Mouse (Mus musculus) cerebellum, postnatal 14 days (tissue): ENCODE results near the gene Polr2m.
"Not testable (repeated sequence)": the region's sequence is repeated elsewhere in the genome, so short reads cannot be mapped to it uniquely, and the experiment has no call there.

Experiments
- DNase-seq, 2 experiments: peaks; one replicate each; pipeline ENCODE4 v3.0.0; 2021; ENCODE audit warnings: mixed read lengths in 2 of 2

Polr2m gene

GRCm38 (mm10) chr9:71485475-71486094 lies at the start of gene Polr2m:
Polr2m (minus strand) TSS chr9:71485935.
- DNase-seq: peak; percentile 94 to 95

- DNase-seq: no peak
These were observed 49.3 kb upstream of the Polr2m start for GRCm38 (mm10) chr9:71535036-71535435.

- peak in 1 of 2 experiments; percentile 26 for DNase-seq
These were observed 44.2 kb upstream of the Polr2m start for GRCm38 (mm10) chr9:71529960-71530359.

GRCm38 (mm10) chr9:71527438-71527837 lies 41.7 kb upstream of the Polr2m start:
- no peak for DNase-seq

- no peak for DNase-seq
These were observed 38.2 kb upstream of the Polr2m start for GRCm38 (mm10) chr9:71523901-71524300.

GRCm38 (mm10) chr9:71519836-71520235 lies 34.1 kb upstream of the Polr2m start:
- no peak for DNase-seq

GRCm38 (mm10) chr9:71517487-71517886 lies 31.8 kb upstream of the Polr2m start:
- DNase-seq: no peak

GRCm38 (mm10) chr9:71515862-71516261 lies 30.1 kb upstream of the Polr2m start:
- DNase-seq: no peak

- DNase-seq: no peak
These were observed 27.8 kb upstream of the Polr2m start for GRCm38 (mm10) chr9:71513566-71513965.

- no peak for DNase-seq
These were observed 27.2 kb upstream of the Polr2m start for GRCm38 (mm10) chr9:71512899-71513298.

GRCm38 (mm10) chr9:71498391-71499182 lies 12.9 kb upstream of the Polr2m start:
- DNase-seq: no peak

GRCm38 (mm10) chr9:71496637-71497036 lies 10.9 kb upstream of the Polr2m start:
- DNase-seq: no peak

- DNase-seq: no peak
These were observed 8.0 kb upstream of the Polr2m start for GRCm38 (mm10) chr9:71493771-71494170.

GRCm38 (mm10) chr9:71492296-71493025 lies 6.7 kb upstream of the Polr2m start:
- no peak for DNase-seq

- DNase-seq: no peak
These were observed 4.3 kb upstream of the Polr2m start for GRCm38 (mm10) chr9:71490076-71490475.

- no peak for DNase-seq
These were observed 392 bp upstream of the Polr2m start for GRCm38 (mm10) chr9:71486127-71486526.

GRCm38 (mm10) chr9:71484871-71485474 lies 762 bp downstream of the Polr2m start:
- no peak for DNase-seq

GRCm38 (mm10) chr9:71483872-71484271 lies 1.9 kb downstream of the Polr2m start:
- DNase-seq: not testable (repeated sequence)

- DNase-seq: no peak
These were observed 5.4 kb downstream of the Polr2m start for GRCm38 (mm10) chr9:71480305-71480704.

- DNase-seq: no peak
These were observed 6.3 kb downstream of the Polr2m start for GRCm38 (mm10) chr9:71479413-71479812.

GRCm38 (mm10) chr9:71478596-71478995 lies 7.1 kb downstream of the Polr2m start:
- DNase-seq: no peak

- no peak for DNase-seq
These were observed 9.1 kb downstream of the Polr2m start for GRCm38 (mm10) chr9:71476601-71477000.

GRCm38 (mm10) chr9:71475536-71475935 lies 10.2 kb downstream of the Polr2m start:
- DNase-seq: no peak
